Mouse (Mus musculus) frontal cortex, adult (tissue): ENCODE results near the gene Gfod2.

Experiments
- ATAC-seq: cut with Nextera tagmentation; 2 replicates; pipeline ENCODE4 v1.9.2; 2017; ENCODE audit warnings: mild to moderate bottlenecking, moderate library complexity, mixed read lengths; ENCODE audit not compliant: low TSS enrichment

Gfod2 gene

GRCm38 (mm10) chr8:105704146-105704812, 54.2 kb downstream of the Gfod2 start:
- no peak for ATAC-seq

DNA sequence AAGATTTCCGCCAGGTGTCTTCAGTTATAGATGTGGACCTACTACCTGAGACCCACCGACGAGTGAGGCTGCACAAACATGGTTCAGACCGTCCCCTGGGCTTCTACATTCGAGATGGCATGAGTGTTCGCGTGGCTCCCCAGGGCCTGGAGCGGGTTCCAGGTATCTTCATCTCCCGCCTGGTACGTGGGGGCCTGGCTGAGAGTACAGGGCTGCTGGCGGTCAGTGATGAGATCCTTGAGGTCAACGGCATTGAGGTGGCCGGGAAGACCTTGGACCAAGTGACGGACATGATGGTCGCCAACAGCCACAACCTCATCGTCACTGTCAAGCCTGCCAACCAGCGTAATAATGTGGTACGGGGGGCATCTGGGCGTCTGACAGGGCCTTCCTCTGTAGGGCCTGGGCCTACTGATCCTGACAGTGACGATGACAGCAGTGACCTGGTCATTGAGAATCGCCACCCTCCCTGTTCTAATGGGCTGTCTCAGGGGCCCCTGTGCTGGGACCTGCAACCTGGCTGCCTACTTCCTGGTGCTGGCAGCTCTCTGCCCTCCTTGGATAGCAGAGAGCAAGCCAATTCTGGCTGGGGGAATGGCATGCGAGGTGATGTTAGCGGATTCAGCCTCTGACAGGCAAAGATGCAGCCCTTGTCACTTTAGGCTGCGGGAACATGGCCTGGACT, 55.6 kb downstream of the Gfod2 start:
- no peak for ATAC-seq

GRCm38 (mm10) chr8:105702001-105702401, 56.5 kb downstream of the Gfod2 start:
- ATAC-seq = peak; percentile 19

- peak; percentile 72 for ATAC-seq
Measured at GRCm38 (mm10) chr8:105700966-105701824, 57.3 kb downstream of the Gfod2 start, which contains the start of the genes Acd and Pard6a. Acd (minus strand) TSS chr8:105701102. Pard6a (plus strand) TSS chr8:105701148.

DNA sequence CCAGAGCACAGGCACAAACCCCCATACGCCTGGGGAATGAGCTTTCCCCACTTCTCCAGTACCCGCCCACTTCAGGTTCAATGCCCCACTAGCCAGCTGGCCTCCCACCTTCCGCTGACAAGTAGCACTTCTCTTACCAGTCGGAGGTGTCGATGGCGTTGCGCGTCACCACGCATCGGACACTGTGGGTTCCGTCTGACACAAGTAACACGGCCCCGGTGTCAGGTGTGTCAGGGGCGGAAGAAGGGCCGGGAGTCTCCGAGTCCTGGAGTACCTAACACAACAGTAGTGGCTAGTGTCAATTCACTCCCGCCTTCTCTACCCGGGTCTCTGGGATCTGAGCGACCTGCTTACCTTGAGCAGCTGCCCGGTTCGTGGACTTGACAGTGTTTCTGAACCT, 57.9 kb downstream of the Gfod2 start:
- peak; percentile 31 for ATAC-seq

GRCm38 (mm10) chr8:105699488-105700215, 58.8 kb downstream of the Gfod2 start:
- ATAC-seq = no peak

DNA sequence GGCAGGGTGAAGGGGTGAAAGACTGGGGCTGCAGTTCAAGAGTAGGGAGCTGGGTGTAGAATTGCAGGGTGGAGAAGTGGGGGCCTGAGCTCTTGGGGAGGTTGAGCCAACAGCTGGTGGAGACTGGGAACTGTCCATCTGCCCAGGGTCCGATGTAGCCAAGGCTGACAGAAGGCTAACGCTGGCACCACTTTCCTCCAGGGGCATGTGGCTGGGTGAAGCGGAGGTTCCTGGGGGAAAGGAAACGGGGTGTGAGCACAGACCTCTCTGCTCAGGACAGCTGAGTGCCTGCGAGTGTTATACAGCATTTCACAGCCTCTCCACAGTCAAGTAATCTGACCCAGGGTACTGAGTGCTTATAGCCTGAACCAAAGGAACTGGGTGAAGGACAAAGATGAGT, 59.7 kb downstream of the Gfod2 start:
- ATAC-seq = no peak

DNA sequence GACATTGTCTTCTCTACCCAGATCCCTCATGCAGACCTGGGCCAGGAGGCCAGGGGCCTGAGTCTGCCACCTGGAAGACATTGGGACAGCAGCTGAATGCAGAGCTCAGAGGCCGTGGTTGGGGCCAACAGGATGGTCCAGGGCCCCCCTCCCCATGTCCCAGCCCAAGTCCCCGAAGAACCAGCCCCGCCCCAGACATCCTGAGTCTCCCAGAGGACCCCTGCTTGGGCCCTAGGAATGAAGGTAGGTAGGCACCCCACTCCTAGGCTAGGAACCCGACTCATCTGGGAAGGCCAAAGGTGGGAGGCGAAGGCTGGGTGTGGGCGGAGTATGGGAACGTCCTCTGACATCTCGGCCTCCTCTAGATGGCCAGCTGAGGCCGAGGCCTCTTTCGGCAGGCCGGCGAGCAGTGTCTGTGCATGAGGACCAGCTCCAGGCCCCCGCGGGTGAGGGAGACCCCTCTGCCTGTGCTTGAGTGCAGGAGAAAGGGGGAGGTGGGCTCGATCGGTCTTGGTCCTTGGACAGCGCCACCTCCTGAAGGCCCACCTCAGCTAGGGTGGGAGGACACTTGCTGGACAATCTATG, 61.2 kb downstream of the Gfod2 start:
- no peak for ATAC-seq

DNA sequence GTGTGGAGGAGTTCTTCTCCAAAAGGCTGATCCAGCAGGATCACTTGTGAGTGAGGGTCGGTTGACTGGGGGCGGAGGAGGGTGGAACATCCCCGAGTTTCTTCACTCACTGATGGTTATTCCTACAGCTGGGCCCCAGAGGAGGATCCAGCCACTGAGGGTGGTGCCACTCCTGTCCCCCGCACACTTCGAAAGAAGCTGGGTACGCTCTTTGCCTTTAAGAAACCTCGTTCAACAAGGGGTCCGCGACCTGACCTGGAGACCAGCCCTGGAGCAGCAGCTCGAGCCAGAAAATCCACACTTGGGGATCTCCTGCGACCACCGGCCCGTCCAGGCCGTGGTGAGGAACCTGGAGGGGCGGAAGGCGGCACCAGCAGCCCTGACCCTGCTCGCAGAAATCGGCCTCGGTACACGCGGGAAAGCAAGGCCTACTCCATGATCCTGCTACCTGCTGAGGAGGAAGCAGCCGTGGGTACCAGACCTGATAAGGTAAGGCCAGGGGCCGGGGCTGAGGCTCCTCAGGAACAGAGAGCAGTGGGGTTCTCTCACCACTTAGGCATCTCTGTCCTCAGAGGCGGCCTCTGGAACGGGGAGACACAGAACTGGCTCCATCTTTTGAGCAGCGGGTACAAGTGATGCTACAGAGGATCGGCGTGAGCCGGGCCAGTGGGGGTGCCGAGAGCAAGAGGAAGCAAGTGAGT, 63.2 kb downstream of the Gfod2 start:
- no peak for ATAC-seq

DNA sequence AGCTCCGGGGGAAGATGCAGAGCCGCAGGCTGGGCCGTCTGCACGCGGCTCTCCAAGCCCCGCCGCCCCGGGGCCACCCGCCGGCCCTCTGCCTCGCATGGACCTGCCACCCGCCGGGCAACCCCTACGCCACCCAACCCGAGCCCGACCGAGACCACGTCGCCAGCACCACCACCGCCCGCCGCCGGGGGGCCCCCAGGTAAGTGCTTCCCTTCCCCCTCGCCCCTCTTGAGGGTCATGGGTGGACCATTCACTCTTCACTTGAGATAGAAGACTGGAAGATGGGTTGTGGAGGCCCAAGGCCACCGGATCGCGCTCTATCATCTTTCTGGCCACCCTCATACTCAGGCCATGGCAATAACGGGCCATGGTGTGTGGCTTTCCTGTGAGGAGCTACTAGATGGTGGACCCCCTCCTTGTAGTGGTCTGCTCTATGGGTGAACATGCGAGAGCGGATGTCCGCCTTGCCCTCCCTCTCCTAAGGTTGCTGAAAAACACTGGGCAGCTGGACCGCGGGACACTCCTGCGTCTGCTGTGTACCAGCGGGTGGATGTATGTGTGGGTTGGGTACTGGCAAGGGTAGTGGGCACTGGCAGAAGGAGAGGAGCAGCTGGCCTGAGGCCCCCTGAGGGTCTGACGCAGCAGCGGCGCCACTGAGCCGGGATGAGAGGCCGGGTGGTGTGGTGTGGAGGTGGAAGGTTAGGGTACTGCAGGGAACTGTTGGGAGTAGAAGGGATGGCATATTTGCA, 64.2 kb downstream of the Gfod2 start:
- peak; percentile 23 for ATAC-seq

GRCm38 (mm10) chr8:105693648-105694047, 64.8 kb downstream of the Gfod2 start:
- ATAC-seq = peak; percentile 75

- no peak for ATAC-seq
Measured at GRCm38 (mm10) chr8:105692449-105693182, 65.8 kb downstream of the Gfod2 start.

GRCm38 (mm10) chr8:105690978-105691377, 67.5 kb downstream of the Gfod2 start:
- ATAC-seq = no peak

DNA sequence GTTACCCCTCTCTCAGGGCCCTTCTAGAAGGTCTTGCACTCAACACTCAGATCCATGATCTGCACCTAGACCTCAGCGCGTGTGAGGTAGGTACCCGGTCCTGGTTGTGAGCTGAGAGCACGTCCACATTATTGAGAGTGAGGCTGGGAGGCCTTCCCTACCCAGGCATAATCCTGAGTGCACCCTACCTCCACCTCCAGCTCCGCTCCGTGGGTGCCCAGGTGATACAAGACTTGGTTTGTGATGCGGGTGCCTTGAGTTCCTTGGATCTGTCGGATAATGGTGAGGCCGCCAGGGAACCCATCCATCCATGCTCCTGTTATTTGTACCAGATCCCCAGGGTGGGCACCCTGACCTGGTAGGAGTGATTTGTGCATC, 68.5 kb downstream of the Gfod2 start:
- ATAC-seq = no peak

GRCm38 (mm10) chr8:105689256-105689982, 69.0 kb downstream of the Gfod2 start:
- no peak for ATAC-seq

DNA sequence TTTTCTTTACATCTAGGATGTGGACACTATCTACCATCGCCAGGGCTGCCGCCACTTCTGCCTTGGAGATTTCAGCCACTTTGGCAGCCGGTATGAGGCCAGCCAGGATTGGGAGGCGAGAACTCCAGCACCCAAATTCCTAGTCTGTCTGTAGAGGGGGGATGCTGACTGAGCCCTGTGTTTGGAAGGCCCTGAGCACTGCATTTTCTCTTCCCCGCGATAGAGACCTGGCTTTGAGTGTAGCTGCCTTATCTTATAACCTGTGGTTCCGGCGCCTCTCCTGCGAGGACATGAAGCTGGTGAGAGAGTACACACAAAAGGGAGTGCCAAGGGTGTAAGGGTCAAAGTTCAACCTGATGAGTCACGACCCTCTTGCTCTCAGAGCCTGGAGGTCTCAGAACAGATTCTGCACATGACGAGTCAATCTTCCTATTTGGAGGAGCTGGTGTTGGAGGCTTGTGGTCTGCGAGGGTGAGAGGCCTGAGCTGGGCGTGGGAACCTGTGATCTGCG, 70.2 kb downstream of the Gfod2 start:
- ATAC-seq = no peak

DNA sequence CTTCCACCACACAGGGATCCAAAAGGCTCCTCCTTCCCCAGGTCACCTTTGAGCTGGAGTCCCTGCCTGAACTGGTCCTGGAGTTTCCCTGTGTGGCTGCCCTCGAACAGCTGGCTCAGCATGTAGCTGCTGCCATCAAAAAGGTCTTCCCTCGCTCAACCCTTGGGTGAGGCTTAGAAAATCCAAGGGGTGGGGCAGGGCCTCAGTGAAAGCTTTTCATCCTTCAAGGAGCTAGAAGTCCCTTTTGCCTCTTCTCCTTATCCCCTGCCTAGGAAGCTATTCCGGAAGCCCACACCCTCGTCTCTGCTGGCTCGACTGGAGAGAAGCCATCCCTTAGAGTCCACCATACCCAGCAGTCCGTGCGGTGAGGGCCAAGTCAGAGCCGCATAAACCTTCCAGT, 71.0 kb downstream of the Gfod2 start:
- ATAC-seq = no peak

GRCm38 (mm10) chr8:105686551-105686950, 71.9 kb downstream of the Gfod2 start:
- ATAC-seq = no peak
